Mouse (Mus musculus) CH12.LX (cell line): Measurements from ENCODE around the gene 1700010I14Rik.

Source experiments
- BHLHE40 ChIP-seq: IDR thresholded peaks from 2 replicates; pipeline ENCODE4 v1.6.1; 2011; ENCODE audit warnings: mild to moderate bottlenecking, low read depth, low read length, improper control_type of control experiment
- EP300 ChIP-seq: IDR thresholded peaks from 2 replicates; pipeline ENCODE4 v1.6.1; 2011; ENCODE audit warnings: low read length, improper control_type of control experiment
- GABPA ChIP-seq: IDR thresholded peaks from 2 replicates; pipeline ENCODE4 v1.6.1; 2012; ENCODE audit warnings: low read depth, low read length, improper control_type of control experiment, inconsistent platforms; ENCODE audit not compliant: insufficient replicate concordance
- HCFC1 ChIP-seq: IDR thresholded peaks from 2 replicates; pipeline ENCODE4 v1.6.1; 2012; ENCODE audit warnings: low read depth, mild to moderate bottlenecking, inconsistent platforms, low read length, improper control_type of control experiment
- NELFE ChIP-seq: IDR thresholded peaks from 2 replicates; pipeline ENCODE4 v1.6.1; 2011; ENCODE audit warnings: low read depth, low read length, improper control_type of control experiment
- POLR2A ChIP-seq: IDR thresholded peaks from 2 replicates; pipeline ENCODE4 v1.6.1; 2011; ENCODE audit warnings: low read depth, mild to moderate bottlenecking, improper control_type of control experiment, low read length
- POLR2AphosphoS2 ChIP-seq: IDR thresholded peaks from 2 replicates; pipeline ENCODE4 v1.6.1; 2011; ENCODE audit warnings: low read depth, low read length, improper control_type of control experiment
- RCOR1 ChIP-seq: conservative IDR thresholded peaks from 2 replicates; pipeline ENCODE4 v1.6.1; 2012; ENCODE audit warnings: low read depth, mild to moderate bottlenecking, inconsistent platforms, low read length, improper control_type of control experiment
- ZC3H11A ChIP-seq: IDR thresholded peaks from 2 replicates; pipeline ENCODE4 v1.6.1; 2012; ENCODE audit warnings: low read depth, mild to moderate bottlenecking, inconsistent platforms, low read length, improper control_type of control experiment

DNA sequence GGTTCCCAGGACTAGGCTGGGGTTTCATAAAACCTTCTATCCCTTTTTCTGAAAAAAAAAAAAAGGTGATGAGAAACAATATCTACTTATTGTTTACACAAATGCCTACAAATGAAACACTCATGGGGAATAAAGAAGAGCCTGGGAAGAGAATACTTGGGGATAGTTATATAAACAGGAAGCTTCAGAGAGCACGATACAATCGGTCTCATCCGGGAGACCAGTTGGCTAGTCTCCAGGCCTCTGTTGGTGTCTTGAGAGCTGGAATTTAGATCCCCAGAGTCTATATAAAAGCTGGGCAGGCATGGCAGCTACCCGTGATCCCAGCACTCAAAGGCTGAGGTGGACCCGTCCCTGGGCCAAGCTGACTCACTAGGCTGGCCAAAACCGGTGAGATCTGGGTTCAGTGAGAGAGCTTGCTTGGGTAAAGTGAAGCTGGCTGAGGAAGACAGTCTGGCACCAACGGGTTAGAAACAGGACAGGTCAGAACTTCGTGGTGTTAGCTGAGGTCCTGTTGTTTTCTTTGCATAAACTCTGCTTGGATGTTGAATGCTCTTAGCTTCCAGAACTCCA, 71.3 kb downstream of the 1700010I14Rik start:
- TF ChIP-seq POLR2A: no peak
- TF ChIP-seq GABPA: no peak
- TF ChIP-seq EP300: no peak
- TF ChIP-seq BHLHE40: no peak
- no peak for TF ChIP-seq ZC3H11A
- no peak for TF ChIP-seq NELFE
- TF ChIP-seq HCFC1: no peak
- no peak for TF ChIP-seq POLR2AphosphoS2
- TF ChIP-seq RCOR1: no peak
